Mouse (Mus musculus) adrenal gland, postnatal 36 days (tissue): ENCODE results near the gene Npc1l1. TPM values are rescaled to one million over a fixed set of nuclear protein-coding genes. Genes with fewer than 3 reads are reported as not detected.

Source experiments
- DNase-seq, 2 experiments: peaks; one replicate each; pipeline ENCODE4 v3.0.0; 2021; ENCODE audit warnings: mixed read lengths in 1 of 2
- total RNA-seq, 2 experiments: library from RNA; stranded (reverse); gene quantifications; 2 replicates each; pipeline ENCODE4 v1.2.3; 2021

The Npc1l1 gene
- total RNA-seq, 2 experiments from 2014 or later: 0.07 TPM

GRCm38 (mm10) chr11:6163062-6163461 lies 66.9 kb downstream of the Npc1l1 start:
- DNase-seq: no peak

- no peak for DNase-seq
These were observed 68.4 kb downstream of the Npc1l1 start for GRCm38 (mm10) chr11:6161549-6161948.

Other genes with a start within 250 kb of the Npc1l1 start
- gene Camk2b, start 163.8 kb downstream of the Npc1l1 start, total RNA-seq: 10 to 100 TPM in 1 of 2 experiments, 1 to 10 TPM in 1; 7.8 to 14.5 TPM
- under 1 TPM in 1 of 2 experiments, not detected in 1; 0.16 TPM for gene A730071L15Rik, start 30.1 kb downstream of the Npc1l1 start, total RNA-seq
- gene Nudcd3, start 29.7 kb downstream of the Npc1l1 start, total RNA-seq: 10 to 100 TPM; 55.4 to 64.7 TPM
- gene Ddx56, start 37.6 kb upstream of the Npc1l1 start, total RNA-seq: 10 to 100 TPM; 55.5 to 59.4 TPM
- gene Tmed4, start 44.7 kb upstream of the Npc1l1 start, total RNA-seq: 100 to 1,000 TPM; 105 to 114 TPM
- gene Ogdh, start 61.5 kb upstream of the Npc1l1 start, total RNA-seq: 100 to 1,000 TPM; 515 to 618 TPM
- 10 to 100 TPM; 49.1 to 51.0 TPM for gene Zmiz2, start 158.9 kb upstream of the Npc1l1 start, total RNA-seq
- 1,000 to 10,000 TPM; 1,935 TPM for gene Ppia, start 185.3 kb upstream of the Npc1l1 start, total RNA-seq
- 10 to 100 TPM; 64.9 to 68.8 TPM for gene H2afv, start 214.3 kb upstream of the Npc1l1 start, total RNA-seq
- gene Purb, start 245.8 kb upstream of the Npc1l1 start, total RNA-seq: 10 to 100 TPM; 72.5 to 82.2 TPM